Mouse (Mus musculus) midbrain, embryonic 14.5 days (tissue): Measurements from ENCODE around the gene Cwh43. TPM values are rescaled to one million over a fixed set of nuclear protein-coding genes. Genes with fewer than 3 reads are reported as not detected.

Experiments
- ATAC-seq: fragments of 200-750 bp; cut with Nextera tagmentation; 2 replicates; pipeline ENCODE4 v1.8.0; 2017; ENCODE audit warnings: moderate number of reproducible peaks, moderate library complexity; ENCODE audit not compliant: low FRiP score, low TSS enrichment
- DNase-seq: peaks from one replicate; pipeline ENCODE4 v3.0.0-alpha.2; 2015
- H3K27ac ChIP-seq: fragments of 300-500 bp; sonication (generic); replicated peaks from 2 replicates; pipeline ENCODE4 v1.5.1; 2014; ENCODE audit warnings: mild to moderate bottlenecking, low read depth, low read length, moderate library complexity
- H3K27me3 ChIP-seq: fragments of 300-500 bp; sonication (generic); 2 replicates; pipeline ENCODE4 v1.6.1; 2014; ENCODE audit warnings: low read length, control low read depth, mixed read lengths; ENCODE audit not compliant: control insufficient read depth, insufficient read depth
- H3K36me3 ChIP-seq: fragments of 300-500 bp; sonication (generic); 2 replicates; pipeline ENCODE4 v1.6.1; 2014; ENCODE audit warnings: low read length, control low read depth; ENCODE audit not compliant: control insufficient read depth, insufficient read depth
- H3K4me1 ChIP-seq: fragments of 300-500 bp; sonication (generic); 2 replicates; pipeline ENCODE4 v1.6.1; 2014; ENCODE audit warnings: mild to moderate bottlenecking, antibody characterized with exemption, low read length, control low read depth; ENCODE audit not compliant: control insufficient read depth, insufficient read depth
- H3K4me2 ChIP-seq: fragments of 300-500 bp; sonication (generic); 2 replicates; pipeline ENCODE4 v1.6.1; 2014; ENCODE audit warnings: mild to moderate bottlenecking, low read length, moderate library complexity
- H3K4me3 ChIP-seq: fragments of 300-500 bp; sonication (generic); replicated peaks from 2 replicates; pipeline ENCODE4 v1.5.1; 2014; ENCODE audit warnings: low read depth, low read length
- H3K9ac ChIP-seq: fragments of 300-500 bp; sonication (generic); replicated peaks from 2 replicates; pipeline ENCODE4 v1.6.1; 2014; ENCODE audit warnings: mild to moderate bottlenecking, low read length, moderate library complexity
- H3K9me3 ChIP-seq: fragments of 300-500 bp; sonication (generic); 2 replicates; pipeline ENCODE4 v1.6.1; 2016; ENCODE audit warnings: low read length, control low read depth, mixed read lengths; ENCODE audit not compliant: control insufficient read depth
- WGBS: fragments of 180-500 bp; shearing (Covaris S2); extraction: QIAGEN DNeasy Blood & Tissue Kit; methylation state at CpG from one replicate; pipeline ENCODE4 v1.1.7; 2014; 5-methylcytosine and 5-hydroxymethylcytosine counted together
- polyA plus RNA-seq: library from polyadenylated mRNA; unstranded; fragments of >200 nt; fragmentation: Nextera tagmentation; extraction: Ambion mirVana; gene quantifications from 2 replicates; pipeline ENCODE4 v1.2.1, GENCODE M21; 2014

Gene Cwh43
- polyA plus RNA-seq, 1 experiment from 2014 or later: 0.38 TPM

DNA sequence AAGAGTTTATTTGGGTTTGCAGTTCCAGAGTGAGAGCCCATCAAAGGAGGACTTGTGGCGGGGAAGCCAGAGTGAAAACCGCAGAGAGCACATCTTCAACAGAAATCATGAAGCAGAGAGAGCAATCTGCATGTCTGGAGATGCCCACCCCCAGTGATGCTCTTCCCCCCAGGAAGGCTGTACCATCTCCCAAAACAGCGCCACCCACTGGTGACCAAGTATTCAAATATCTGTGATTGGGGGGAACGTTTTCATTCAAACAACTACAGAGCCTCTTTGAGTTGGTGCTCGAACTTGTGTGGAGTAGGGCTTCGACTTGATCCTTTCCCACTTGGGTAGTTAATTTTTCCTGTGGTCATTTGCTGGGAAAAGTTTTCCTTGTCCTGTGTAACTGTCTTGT is 1.1 kb upstream of the Cwh43 start:
- DNase-seq (no peak), ATAC-seq (no peak)
- Histone ChIP-seq H3K9ac (no peak overlapping the region), H3K4me3 (no peak overlapping the region), H3K4me2 (no peak overlapping the region), H3K27me3 (peaks cover 19% of the 10 kb centered on the region), H3K27ac (no peak overlapping the region), H3K9me3 (no peaks in the 10 kb centered on the region), H3K4me1 (no peaks in the 10 kb centered on the region; the same call in 1 of the 2 replicates), H3K36me3 (no peaks in the 10 kb centered on the region)
- 83% methylated on average over 6 of the region's 6 CpGs for WGBS

DNA sequence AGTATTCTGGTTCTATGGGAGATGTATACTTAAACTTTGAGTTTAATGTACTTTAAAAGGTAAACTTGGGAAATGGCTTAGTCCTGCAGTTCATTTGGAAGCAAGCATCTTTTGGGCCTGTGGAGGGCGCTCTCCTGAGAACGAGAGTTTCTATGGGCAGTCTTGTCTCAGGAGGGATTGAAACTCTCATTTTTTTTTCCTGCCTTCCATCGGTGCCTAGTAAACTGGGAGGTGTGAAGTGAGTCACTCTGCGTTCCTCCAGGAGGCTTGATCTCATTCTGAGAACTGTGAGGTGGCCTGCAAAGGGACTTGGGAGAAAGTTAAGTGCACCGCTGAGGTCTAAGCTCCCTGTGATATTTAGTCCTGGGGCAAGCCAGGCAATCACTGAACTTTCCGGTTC is 986 bp downstream of the Cwh43 start:
- WGBS: 48% methylated on average over 6 of the region's 6 CpGs
- Histone ChIP-seq H3K27ac (no peak overlapping the region), H3K9ac (no peak overlapping the region), H3K36me3 (no peaks in the 10 kb centered on the region), H3K27me3 (peaks cover 19% of the 10 kb centered on the region), H3K4me3 (no peak overlapping the region), H3K9me3 (no peaks in the 10 kb centered on the region), H3K4me2 (no peak overlapping the region; the same call in 1 of the 2 replicates), H3K4me1 (no peaks in the 10 kb centered on the region; the same call in 1 of the 2 replicates)
- DNase-seq: no peak
- no peak for ATAC-seq

DNA sequence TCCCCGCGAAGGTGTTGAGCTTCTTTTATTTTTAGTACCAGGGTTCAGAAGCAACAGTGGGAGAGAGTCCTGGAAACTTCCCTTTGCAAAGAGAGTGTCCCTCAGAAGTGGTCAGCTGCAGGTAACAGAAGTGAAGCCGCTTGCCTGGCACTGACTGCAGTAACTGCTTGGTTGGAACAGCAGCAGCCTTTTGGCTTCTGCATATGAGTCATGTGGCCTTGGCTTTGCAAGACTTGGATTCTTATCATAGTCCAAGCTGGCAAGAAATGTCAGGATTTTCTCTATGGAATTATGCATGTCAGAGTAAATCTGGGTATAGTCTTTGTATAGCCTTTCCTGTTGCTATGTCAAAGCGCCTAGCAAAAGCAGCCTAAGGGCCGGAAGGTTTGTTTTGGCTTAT is 4.1 kb downstream of the Cwh43 start:
- Histone ChIP-seq H3K36me3 (no peaks in the 10 kb centered on the region), H3K27me3 (peaks cover 19% of the 10 kb centered on the region), H3K4me1 (no peaks in the 10 kb centered on the region; the same call in 1 of the 2 replicates), H3K9me3 (no peaks in the 10 kb centered on the region), H3K4me2 (no peak overlapping the region), H3K9ac (no peak overlapping the region), H3K4me3 (no peak overlapping the region), H3K27ac (no peak overlapping the region)
- DNase-seq (no peak), ATAC-seq (no peak)
- 88% methylated on average over 5 of the region's 5 CpGs for WGBS

DNA sequence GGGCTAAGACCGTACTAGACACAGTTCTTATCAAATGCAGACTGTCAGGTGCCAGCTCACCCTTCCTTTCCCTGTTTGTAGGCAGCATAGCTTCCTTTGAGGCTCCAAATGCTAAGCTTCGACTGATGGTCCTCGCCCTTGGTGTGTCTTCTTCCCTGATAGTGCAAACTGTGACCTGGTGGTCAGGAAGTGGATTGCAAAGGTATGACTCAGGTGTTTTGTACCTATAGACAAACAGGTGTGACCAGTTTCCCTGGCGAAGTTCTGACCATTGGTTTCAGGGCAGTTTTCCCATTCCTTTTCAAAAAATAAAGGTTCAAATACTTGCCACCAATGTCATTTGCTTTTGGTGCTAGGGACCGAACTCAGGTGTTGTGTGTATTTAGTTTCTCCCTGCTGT is 5.9 kb downstream of the Cwh43 start:
- ATAC-seq (no peak), DNase-seq (no peak)
- Histone ChIP-seq H3K36me3 (no peaks in the 10 kb centered on the region), H3K4me1 (no peaks in the 10 kb centered on the region), H3K27me3 (peaks cover 9% of the 10 kb centered on the region), H3K9ac (no peak overlapping the region), H3K9me3 (no peaks in the 10 kb centered on the region), H3K4me3 (no peak overlapping the region), H3K4me2 (no peak overlapping the region), H3K27ac (no peak overlapping the region)
- WGBS: 89% methylated on average over 5 of the region's 5 CpGs

DNA sequence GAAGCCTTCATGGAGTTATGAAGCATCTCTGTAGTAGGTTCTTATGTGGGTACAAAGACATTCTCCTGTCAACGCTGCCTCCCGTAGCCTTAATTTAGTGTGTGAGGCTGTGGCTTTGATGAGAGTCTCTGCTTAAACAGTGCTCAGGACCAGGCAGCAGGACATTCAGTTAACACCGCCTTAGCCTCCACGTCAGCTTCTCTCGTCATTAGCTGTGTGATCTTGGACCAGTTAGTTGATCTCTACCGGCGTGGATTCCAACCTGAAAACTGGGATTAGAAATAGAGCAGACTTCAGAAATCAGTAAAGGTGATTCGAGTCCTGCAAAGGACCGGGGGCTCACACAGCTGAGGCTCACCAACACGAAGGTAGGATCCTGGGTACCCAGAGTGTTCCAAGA is 8.3 kb downstream of the Cwh43 start:
- Histone ChIP-seq H3K36me3 (no peaks in the 10 kb centered on the region), H3K9me3 (no peaks in the 10 kb centered on the region), H3K4me3 (no peak overlapping the region), H3K4me2 (no peak overlapping the region), H3K9ac (no peak overlapping the region), H3K27ac (no peak overlapping the region), H3K4me1 (no peaks in the 10 kb centered on the region), H3K27me3 (no peaks in the 10 kb centered on the region)
- ATAC-seq (no peak), DNase-seq (no peak)
- WGBS: 89% methylated on average over 10 of the region's 10 CpGs

DNA sequence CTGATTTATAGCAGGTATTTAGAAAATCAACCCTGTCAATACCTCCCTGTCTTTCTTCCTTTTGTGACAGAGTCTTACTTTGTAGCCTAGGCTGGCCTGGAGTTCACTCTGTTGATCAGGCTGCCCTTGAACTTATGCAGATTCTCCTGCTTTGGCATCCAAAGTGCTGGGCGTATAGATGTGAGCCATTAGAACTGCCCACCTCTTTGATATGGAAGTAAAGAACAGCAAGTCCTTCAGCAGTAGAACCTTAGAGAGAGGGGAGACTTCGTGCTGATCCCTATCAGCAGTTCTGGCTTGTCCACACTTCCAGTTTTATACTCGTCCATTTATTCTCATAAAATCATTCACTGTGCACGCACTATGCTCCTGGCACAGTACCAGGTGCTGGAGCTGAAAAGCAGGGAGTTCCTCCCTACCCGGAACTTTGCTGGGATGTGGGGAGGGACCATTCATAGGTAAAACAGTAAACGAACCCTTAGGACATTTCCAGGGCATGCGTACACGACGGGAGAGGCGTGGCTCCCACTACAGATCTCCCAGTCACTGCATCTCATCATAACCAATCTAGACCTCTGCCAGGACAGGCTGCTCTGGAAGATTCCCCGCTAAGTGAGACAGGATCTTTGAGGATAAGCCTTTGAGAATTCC is 13.3 kb downstream of the Cwh43 start:
- WGBS: 69% methylated on average over 11 of the region's 11 CpGs
- no peaks in the 10 kb centered on the region for H3K4me1 ChIP-seq
- no peak overlapping the region for H3K4me2 ChIP-seq
- ATAC-seq (no peak), DNase-seq (no peak)
- no peaks in the 10 kb centered on the region for H3K27me3 ChIP-seq
- no peaks in the 10 kb centered on the region for H3K9me3 ChIP-seq
- H3K4me3 ChIP-seq: no peak overlapping the region
- H3K27ac ChIP-seq: no peak overlapping the region
- H3K9ac ChIP-seq: no peak overlapping the region
- no peaks in the 10 kb centered on the region for H3K36me3 ChIP-seq

DNA sequence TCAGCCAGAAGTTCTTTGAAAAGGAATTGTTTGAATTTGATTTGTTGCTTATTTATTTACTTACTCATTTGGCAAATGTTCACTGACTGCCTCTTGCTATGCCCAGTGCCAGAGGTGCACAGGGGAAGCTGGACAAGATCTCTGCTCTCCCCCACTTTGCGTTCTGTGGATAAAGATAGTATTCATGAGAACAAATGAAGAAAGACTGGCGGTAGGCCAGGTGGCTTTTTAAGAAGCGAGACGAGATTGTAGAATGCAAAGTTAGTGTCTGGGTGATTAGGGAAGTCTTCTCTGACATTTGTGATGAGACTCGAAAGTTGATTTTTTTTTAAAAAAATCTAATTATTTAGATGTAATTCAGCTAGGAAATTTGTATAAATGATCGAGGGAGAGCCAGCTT is 20.9 kb downstream of the Cwh43 start:
- no peak overlapping the region for H3K9ac ChIP-seq
- no peaks in the 10 kb centered on the region for H3K9me3 ChIP-seq
- H3K27me3 ChIP-seq: no peaks in the 10 kb centered on the region
- no peak overlapping the region for H3K4me3 ChIP-seq
- no peak overlapping the region for H3K27ac ChIP-seq
- WGBS: 67% methylated on average over 6 of the region's 6 CpGs
- no peaks in the 10 kb centered on the region for H3K36me3 ChIP-seq
- H3K4me1 ChIP-seq: no peaks in the 10 kb centered on the region
- H3K4me2 ChIP-seq: no peak overlapping the region
- no peak for DNase-seq
- no peak for ATAC-seq

DNA sequence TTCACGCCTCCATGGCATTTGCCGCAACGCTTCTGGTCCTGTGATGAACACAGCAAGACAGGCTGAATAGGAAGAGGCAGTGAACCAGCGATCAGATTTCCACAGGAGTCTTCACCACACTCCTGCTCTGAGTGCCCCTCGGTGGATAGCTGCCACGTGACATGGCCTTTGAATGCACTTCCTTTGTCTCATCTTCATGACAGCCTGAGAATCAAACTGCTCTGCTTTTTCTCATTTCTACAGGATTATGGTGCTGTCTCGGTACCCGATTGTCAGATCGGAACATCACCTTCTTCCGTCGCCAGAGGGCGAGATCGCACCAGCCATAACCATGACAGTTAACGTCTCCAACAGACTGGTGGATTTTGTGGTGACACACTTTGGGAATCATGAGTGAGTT is 25.7 kb downstream of the Cwh43 start:
- DNase-seq: peak; percentile 93
- Histone ChIP-seq H3K4me2 (peak overlapping the region; percentile 26), H3K27ac (peak overlapping the region; percentile 58; the same call in 1 of the 2 replicates), H3K27me3 (no peaks in the 10 kb centered on the region), H3K4me1 (no peaks in the 10 kb centered on the region), H3K36me3 (no peaks in the 10 kb centered on the region), H3K9me3 (no peaks in the 10 kb centered on the region), H3K4me3 (no peak overlapping the region), H3K9ac (no peak overlapping the region; the same call in 1 of the 2 replicates)
- WGBS: 14% methylated on average over 14 of the region's 14 CpGs
- peak; percentile 80 for ATAC-seq

DNA sequence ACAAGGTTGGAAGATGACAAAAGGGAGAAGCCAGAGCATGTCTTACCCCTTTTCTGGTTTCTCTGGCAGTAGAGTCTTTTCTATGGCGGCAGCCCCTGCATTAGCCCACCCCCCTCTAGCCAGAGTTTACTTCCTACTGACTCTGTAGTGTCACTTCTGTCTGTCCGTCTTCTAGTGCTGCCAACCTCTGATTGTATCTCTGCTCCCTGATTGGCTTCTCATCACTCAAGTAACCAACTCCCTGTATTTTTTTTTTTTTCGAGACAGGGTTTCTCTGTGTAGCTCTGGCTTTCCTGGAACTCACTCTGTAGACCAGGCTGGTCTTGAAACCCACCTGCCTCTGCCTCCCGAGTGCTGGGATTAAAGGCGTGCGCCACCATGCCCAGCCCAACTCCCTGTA is 26.9 kb downstream of the Cwh43 start:
- Histone ChIP-seq H3K9me3 (no peaks in the 10 kb centered on the region), H3K4me1 (no peaks in the 10 kb centered on the region), H3K4me2 (no peak overlapping the region), H3K9ac (no peak overlapping the region), H3K27me3 (no peaks in the 10 kb centered on the region), H3K4me3 (no peak overlapping the region), H3K36me3 (no peaks in the 10 kb centered on the region), H3K27ac (no peak overlapping the region)
- DNase-seq (no peak), ATAC-seq (no peak)
- WGBS: 82% methylated on average over 6 of the region's 6 CpGs
